Mouse (Mus musculus) liver, postnatal 0 days (tissue): ENCODE data around the gene Dock1.

Source experiments
- CTCF ChIP-seq: sonication (generic); IDR thresholded peaks from 2 replicates; pipeline ENCODE4 v1.5.1; 2016; ENCODE audit warnings: antibody characterized with exemption, low read depth
- EP300 ChIP-seq: IDR thresholded peaks from 2 replicates; pipeline ENCODE4 v1.6.1; 2016; ENCODE audit warnings: antibody characterized with exemption, low read depth, mild to moderate bottlenecking

GRCm38 (mm10) chr7:135083421-135083820 lies 413.0 kb downstream of the Dock1 start:
- TF ChIP-seq CTCF (no peak), EP300 (no peak)
